Mouse (Mus musculus): ENCODE measurements around the gene Spata16. TPM values are rescaled to one million over a fixed set of nuclear protein-coding genes. Genes with fewer than 3 reads are reported as not detected.
A peak's percentile ranks its signal among the peaks of the same experiment; 100 is the strongest.
"Not testable (repeated sequence)": the region's sequence is repeated elsewhere in the genome, so short reads cannot be mapped to it uniquely, and the experiment has no call there.

Gene Spata16
- polyA plus RNA-seq, 1 experiment from 2014 or later, result not detected

GRCm38 (mm10) chr3:26641351-26642249 lies 4.2 kb downstream of the Spata16 start:
- ATAC-seq (replicated peaks; ENCODE audit: low FRiP score, low read depth) (no peak), DNase-seq (ENCODE audit: low spot score) (peak; percentile 10)
- H3K9me3 ChIP-seq (replicated peaks; ENCODE audit: low read length), result no peaks in the 10 kb centered on the region
- H3K27ac ChIP-seq, result no peak overlapping the region
- no peak overlapping the region for H3K4me3 ChIP-seq (replicated peaks; ENCODE audit: low read depth, low read length)
- no peak overlapping the region for H3K9ac ChIP-seq (ENCODE audit: low read depth, low read length)
- H3K36me3 ChIP-seq (ENCODE audit: insufficient read depth, low read length), result no peaks in the 10 kb centered on the region
- H3K27me3 ChIP-seq (ENCODE audit: insufficient read depth, low read length), result no peaks in the 10 kb centered on the region
- no peaks in the 10 kb centered on the region for H3K4me1 ChIP-seq (replicated peaks; ENCODE audit: insufficient read depth, low read length)
- TF ChIP-seq CTCF (IDR thresholded peaks at IDR 0.05; ENCODE audit: low read depth), result no peak
- no peak overlapping the region for H3K4me2 ChIP-seq (ENCODE audit: low read length)
- 63% methylated on average over 15 of the region's 15 CpGs for WGBS

- H3K4me2 ChIP-seq (ENCODE audit: low read length), result no peak overlapping the region
- no peak overlapping the region for H3K4me3 ChIP-seq (replicated peaks; ENCODE audit: low read depth, low read length)
- H3K4me1 ChIP-seq (replicated peaks; ENCODE audit: insufficient read depth, low read length), result no peaks in the 10 kb centered on the region
- WGBS, result 92% methylated on average over 1 of the region's 1 CpGs
- H3K27ac ChIP-seq, result no peak overlapping the region
- H3K9me3 ChIP-seq (replicated peaks; ENCODE audit: low read length), result no peaks in the 10 kb centered on the region
- no peak overlapping the region for H3K9ac ChIP-seq (ENCODE audit: low read depth, low read length)
- no peaks in the 10 kb centered on the region for H3K27me3 ChIP-seq (ENCODE audit: insufficient read depth, low read length)
- DNase-seq (ENCODE audit: low spot score) (no peak), ATAC-seq (replicated peaks; ENCODE audit: low FRiP score, low read depth) (no peak)
- no peaks in the 10 kb centered on the region for H3K36me3 ChIP-seq (ENCODE audit: insufficient read depth, low read length)
- no peak for TF ChIP-seq CTCF (IDR thresholded peaks at IDR 0.05; ENCODE audit: low read depth)
Measured at GRCm38 (mm10) chr3:26644136-26644535, 6.7 kb downstream of the Spata16 start.

GRCm38 (mm10) chr3:26646834-26647233 lies 9.4 kb downstream of the Spata16 start:
- WGBS, result 71% methylated on average over 7 of the region's 7 CpGs
- H3K27ac ChIP-seq, result no peak overlapping the region
- H3K27me3 ChIP-seq (ENCODE audit: insufficient read depth, low read length), result no peaks in the 10 kb centered on the region

GRCm38 (mm10) chr3:26685832-26686231 lies 48.4 kb downstream of the Spata16 start:
- ATAC-seq (replicated peaks; ENCODE audit: low FRiP score, low read depth) (no peak), DNase-seq (ENCODE audit: low spot score) (no peak)
- H3K4me1 ChIP-seq (replicated peaks; ENCODE audit: insufficient read depth, low read length), result no peaks in the 10 kb centered on the region
- no peak overlapping the region for H3K4me3 ChIP-seq (replicated peaks; ENCODE audit: low read depth, low read length)
- 81% methylated on average over 3 of the region's 3 CpGs for WGBS
- no peak overlapping the region for H3K9ac ChIP-seq (ENCODE audit: low read depth, low read length)
- H3K9me3 ChIP-seq (replicated peaks; ENCODE audit: low read length), result no peaks in the 10 kb centered on the region
- TF ChIP-seq CTCF (IDR thresholded peaks at IDR 0.05; ENCODE audit: low read depth), result no peak
- H3K4me2 ChIP-seq (ENCODE audit: low read length), result no peak overlapping the region
- H3K27me3 ChIP-seq (ENCODE audit: insufficient read depth, low read length), result no peaks in the 10 kb centered on the region
- H3K36me3 ChIP-seq (ENCODE audit: insufficient read depth, low read length), result no peaks in the 10 kb centered on the region
- H3K27ac ChIP-seq, result no peak overlapping the region

More at GRCm38 (mm10) chr3:26646834-26647233, 9.4 kb downstream of the Spata16 start:
- no peak for TF ChIP-seq CTCF (IDR thresholded peaks at IDR 0.05; ENCODE audit: low read depth)
- H3K4me1 ChIP-seq (replicated peaks; ENCODE audit: insufficient read depth, low read length), result no peaks in the 10 kb centered on the region
- H3K4me2 ChIP-seq (ENCODE audit: low read length), result no peak overlapping the region
- ATAC-seq (replicated peaks; ENCODE audit: low FRiP score, low read depth) (no peak), DNase-seq (ENCODE audit: low spot score) (no peak)
- no peaks in the 10 kb centered on the region for H3K36me3 ChIP-seq (ENCODE audit: insufficient read depth, low read length)
- H3K9ac ChIP-seq (ENCODE audit: low read depth, low read length), result no peak overlapping the region
- no peak overlapping the region for H3K4me3 ChIP-seq (replicated peaks; ENCODE audit: low read depth, low read length)
- no peaks in the 10 kb centered on the region for H3K9me3 ChIP-seq (replicated peaks; ENCODE audit: low read length)

- DNase-seq (ENCODE audit: low spot score); H3K27me3 ChIP-seq (ENCODE audit: insufficient read depth, low read length); H3K36me3 ChIP-seq (ENCODE audit: insufficient read depth, low read length); H3K9ac ChIP-seq (ENCODE audit: low read depth, low read length); H3K9me3 ChIP-seq (replicated peaks; ENCODE audit: low read length); ATAC-seq (replicated peaks; ENCODE audit: low FRiP score, low read depth); H3K4me3 ChIP-seq (replicated peaks; ENCODE audit: low read depth, low read length); H3K4me1 ChIP-seq (replicated peaks; ENCODE audit: insufficient read depth, low read length); H3K27ac ChIP-seq; H3K4me2 ChIP-seq (ENCODE audit: low read length): not testable (repeated sequence)
- 63% methylated on average over 5 of the region's 5 CpGs for WGBS
Measured at GRCm38 (mm10) chr3:26709492-26709891, 72.1 kb downstream of the Spata16 start.

GRCm38 (mm10) chr3:26727526-26727925 lies 90.1 kb downstream of the Spata16 start:
- no peak for TF ChIP-seq CTCF (IDR thresholded peaks at IDR 0.05; ENCODE audit: low read depth)
- Histone ChIP-seq H3K4me3 (replicated peaks; ENCODE audit: low read depth, low read length) (no peak overlapping the region), H3K9ac (ENCODE audit: low read depth, low read length) (no peak overlapping the region), H3K4me1 (replicated peaks; ENCODE audit: insufficient read depth, low read length) (no peaks in the 10 kb centered on the region), H3K9me3 (replicated peaks; ENCODE audit: low read length) (no peaks in the 10 kb centered on the region), H3K36me3 (ENCODE audit: insufficient read depth, low read length) (no peaks in the 10 kb centered on the region), H3K4me2 (ENCODE audit: low read length) (no peak overlapping the region), H3K27ac (no peak overlapping the region), H3K27me3 (ENCODE audit: insufficient read depth, low read length) (no peaks in the 10 kb centered on the region)
- ATAC-seq (replicated peaks; ENCODE audit: low FRiP score, low read depth) (no peak), DNase-seq (ENCODE audit: low spot score) (no peak)
- 22% methylated on average over 6 of the region's 6 CpGs for WGBS
